Mouse (Mus musculus) forebrain, embryonic 12.5 days (tissue): ENCODE measurements around the gene Syde2. TPM values are rescaled to one million over a fixed set of nuclear protein-coding genes. Genes with fewer than 3 reads are reported as not detected.
"Not testable (repeated sequence)": the region's sequence is repeated elsewhere in the genome, so short reads cannot be mapped to it uniquely, and the experiment has no call there.

ENCODE experiments used
- ATAC-seq: fragments of 200-750 bp; cut with Nextera tagmentation; 2 replicates; pipeline ENCODE4 v1.8.0; 2017; ENCODE audit warnings: moderate TSS enrichment; ENCODE audit not compliant: low FRiP score
- H3K27ac ChIP-seq: fragments of 300-500 bp; sonication (generic); 2 replicates; pipeline ENCODE4 v1.5.1; 2016; ENCODE audit warnings: mild to moderate bottlenecking
- H3K27me3 ChIP-seq: fragments of 300-500 bp; sonication (generic); 2 replicates; pipeline ENCODE4 v1.6.1; 2016; ENCODE audit warnings: mild to moderate bottlenecking
- H3K36me3 ChIP-seq: fragments of 300-500 bp; sonication (generic); replicated peaks from 2 replicates; pipeline ENCODE4 v1.6.1; 2016; ENCODE audit warnings: mild to moderate bottlenecking
- H3K4me1 ChIP-seq: fragments of 300-500 bp; sonication (generic); 2 replicates; pipeline ENCODE4 v1.6.1; 2016
- H3K4me2 ChIP-seq: fragments of 300-500 bp; sonication (generic); 2 replicates; pipeline ENCODE4 v1.6.1; 2016; ENCODE audit warnings: mild to moderate bottlenecking, moderate library complexity
- H3K4me3 ChIP-seq: fragments of 300-500 bp; sonication (generic); replicated peaks from 2 replicates; pipeline ENCODE4 v1.5.1; 2016; ENCODE audit warnings: mild to moderate bottlenecking
- H3K9ac ChIP-seq: fragments of 300-500 bp; sonication (generic); 2 replicates; pipeline ENCODE4 v1.6.1; 2016; ENCODE audit warnings: mild to moderate bottlenecking
- H3K9me3 ChIP-seq: fragments of 300-500 bp; sonication (generic); 2 replicates; pipeline ENCODE4 v1.6.1; 2016
- WGBS: fragments of 180-500 bp; shearing (Covaris S2); methylation state at CpG from one replicate; pipeline ENCODE4 v1.1.7; 2016; 5-methylcytosine and 5-hydroxymethylcytosine counted together
- polyA plus RNA-seq: library from polyadenylated mRNA; unstranded; fragments of >200 nt; fragmentation: Nextera tagmentation; extraction: Ambion mirVana; gene quantifications from 2 replicates; pipeline ENCODE4 v1.2.1, GENCODE M21; 2016

The Syde2 gene
- polyA plus RNA-seq, 1 experiment from 2014 or later, result 1.5 TPM

GRCm38 (mm10) chr3:145951287-145952165 lies 36.1 kb upstream of the Syde2 start:
- Histone ChIP-seq H3K4me3 (no peak overlapping the region), H3K4me1 (peaks cover 5% of the 10 kb centered on the region), H3K27ac (no peak overlapping the region), H3K27me3 (peaks cover 22% of the 10 kb centered on the region), H3K36me3 (no peaks in the 10 kb centered on the region), H3K9ac (no peak overlapping the region), H3K9me3 (no peaks in the 10 kb centered on the region), H3K4me2 (no peak overlapping the region)
- no peak for ATAC-seq
- 79% methylated on average over 17 of the region's 17 CpGs for WGBS

GRCm38 (mm10) chr3:145952945-145953344 lies 34.7 kb upstream of the Syde2 start:
- Histone ChIP-seq H3K4me1 (peaks cover 5% of the 10 kb centered on the region), H3K4me2 (no peak overlapping the region), H3K36me3 (no peaks in the 10 kb centered on the region), H3K9me3 (0 out of 2 replicates have a peak, but pooled peaks cover under 1% of the 10 kb centered on the region), H3K27ac (no peak overlapping the region), H3K27me3 (peaks cover 22% of the 10 kb centered on the region), H3K4me3 (no peak overlapping the region), H3K9ac (no peak overlapping the region)
- no peak for ATAC-seq
- WGBS, result 92% methylated on average over 7 of the region's 7 CpGs

GRCm38 (mm10) chr3:145953411-145953810 lies 34.3 kb upstream of the Syde2 start:
- no peak overlapping the region for H3K27ac ChIP-seq
- WGBS, result 80% methylated on average over 2 of the region's 2 CpGs
- no peak overlapping the region for H3K4me2 ChIP-seq
- no peak for ATAC-seq
- H3K36me3 ChIP-seq, result no peaks in the 10 kb centered on the region
- peaks cover 5% of the 10 kb centered on the region for H3K4me1 ChIP-seq
- H3K4me3 ChIP-seq, result no peak overlapping the region
- 0 out of 2 replicates have a peak, but pooled peaks cover 5% of the 10 kb centered on the region for H3K9me3 ChIP-seq
- peaks cover 22% of the 10 kb centered on the region for H3K27me3 ChIP-seq
- H3K9ac ChIP-seq, result no peak overlapping the region

GRCm38 (mm10) chr3:145959824-145960223 lies 27.8 kb upstream of the Syde2 start:
- no peak overlapping the region for H3K9ac ChIP-seq
- no peak overlapping the region for H3K4me3 ChIP-seq
- 68% methylated on average over 1 of the region's 1 CpGs for WGBS
- H3K27ac ChIP-seq, result no peak overlapping the region
- peaks cover 31% of the 10 kb centered on the region for H3K27me3 ChIP-seq
- peaks cover 18% of the 10 kb centered on the region for H3K4me1 ChIP-seq
- 0 out of 2 replicates have a peak, but pooled peaks cover 6% of the 10 kb centered on the region for H3K9me3 ChIP-seq
- H3K4me2 ChIP-seq, result no peak overlapping the region
- no peak for ATAC-seq
- no peaks in the 10 kb centered on the region for H3K36me3 ChIP-seq

GRCm38 (mm10) chr3:145962411-145962810 lies 25.3 kb upstream of the Syde2 start:
- WGBS, result 19% methylated on average over 9 of the region's 9 CpGs
- peaks cover 37% of the 10 kb centered on the region for H3K27me3 ChIP-seq
- ATAC-seq, result no peak
- H3K9me3 ChIP-seq, result 0 out of 2 replicates have a peak, but pooled peaks cover 6% of the 10 kb centered on the region
- H3K4me2 ChIP-seq, result no peak overlapping the region
- no peak overlapping the region for H3K27ac ChIP-seq
- no peaks in the 10 kb centered on the region for H3K36me3 ChIP-seq
- peaks cover 18% of the 10 kb centered on the region for H3K4me1 ChIP-seq
- H3K4me3 ChIP-seq, result no peak overlapping the region
- no peak overlapping the region for H3K9ac ChIP-seq

- 0 out of 2 replicates have a peak, but pooled peaks have one; percentile 46 for ATAC-seq
- Histone ChIP-seq H3K9ac (no peak overlapping the region), H3K9me3 (0 out of 2 replicates have a peak, but pooled peaks cover 1% of the 10 kb centered on the region), H3K27me3 (peaks cover 37% of the 10 kb centered on the region), H3K4me2 (peak overlapping the region; percentile 45), H3K4me1 (peaks cover 18% of the 10 kb centered on the region), H3K36me3 (no peaks in the 10 kb centered on the region), H3K27ac (no peak overlapping the region), H3K4me3 (peak overlapping the region; percentile 16)
- WGBS, result 13% methylated on average over 31 of the region's 31 CpGs
These were observed 24.3 kb upstream of the Syde2 start for GRCm38 (mm10) chr3:145963101-145964017.

GRCm38 (mm10) chr3:145964018-145964387 lies 23.7 kb upstream of the Syde2 start:
- peaks cover 37% of the 10 kb centered on the region for H3K27me3 ChIP-seq
- peak overlapping the region; percentile 16 for H3K4me3 ChIP-seq
- H3K27ac ChIP-seq, result no peak overlapping the region
- peaks cover 18% of the 10 kb centered on the region for H3K4me1 ChIP-seq
- no peak overlapping the region for H3K9ac ChIP-seq
- 14% methylated on average over 10 of the region's 10 CpGs for WGBS
- peak; percentile 55; the same call in 1 of the 2 replicates for ATAC-seq
- H3K4me2 ChIP-seq, result peak overlapping the region; percentile 45
- no peaks in the 10 kb centered on the region for H3K36me3 ChIP-seq
- H3K9me3 ChIP-seq, result no peaks in the 10 kb centered on the region

GRCm38 (mm10) chr3:145964473-145964872 lies 23.2 kb upstream of the Syde2 start:
- no peaks in the 10 kb centered on the region for H3K36me3 ChIP-seq
- H3K9me3 ChIP-seq, result no peaks in the 10 kb centered on the region
- peaks cover 18% of the 10 kb centered on the region for H3K4me1 ChIP-seq
- no peak overlapping the region for H3K27ac ChIP-seq
- 11% methylated on average over 10 of the region's 10 CpGs for WGBS
- no peak overlapping the region for H3K4me3 ChIP-seq
- peak overlapping the region; percentile 45 for H3K4me2 ChIP-seq
- no peak overlapping the region for H3K9ac ChIP-seq
- 0 out of 2 replicates have a peak, but pooled peaks have one; percentile 30 for ATAC-seq
- peaks cover 37% of the 10 kb centered on the region for H3K27me3 ChIP-seq

GRCm38 (mm10) chr3:145965583-145965982 lies 22.1 kb upstream of the Syde2 start:
- H3K36me3 ChIP-seq, H3K4me3 ChIP-seq, H3K27ac ChIP-seq, H3K9ac ChIP-seq, H3K4me2 ChIP-seq, ATAC-seq, H3K9me3 ChIP-seq: not testable (repeated sequence)
- Histone ChIP-seq H3K4me1 (peaks cover 18% of the 10 kb centered on the region), H3K27me3 (peaks cover 37% of the 10 kb centered on the region)
- 77% methylated on average over 3 of the region's 3 CpGs for WGBS

- H3K27me3 ChIP-seq, result peaks cover 34% of the 10 kb centered on the region
- peaks cover 18% of the 10 kb centered on the region for H3K4me1 ChIP-seq
- H3K9me3 ChIP-seq, result no peaks in the 10 kb centered on the region
- H3K4me2 ChIP-seq, result no peak overlapping the region
- H3K36me3 ChIP-seq, result no peaks in the 10 kb centered on the region
- no peak overlapping the region for H3K9ac ChIP-seq
- no peak overlapping the region for H3K4me3 ChIP-seq
- ATAC-seq, result no peak
- H3K27ac ChIP-seq, result no peak overlapping the region
- 89% methylated on average over 5 of the region's 5 CpGs for WGBS
These were observed 20.9 kb upstream of the Syde2 start for GRCm38 (mm10) chr3:145966806-145967205.

- H3K27me3 ChIP-seq, result peaks cover 14% of the 10 kb centered on the region
- 55% methylated on average over 14 of the region's 14 CpGs for WGBS
These were observed 18.6 kb upstream of the Syde2 start for GRCm38 (mm10) chr3:145969031-145969501.

GRCm38 (mm10) chr3:145971501-145971900 lies 16.2 kb upstream of the Syde2 start:
- Histone ChIP-seq H3K4me1 (no peaks in the 10 kb centered on the region), H3K27me3 (0 out of 2 replicates have a peak, but pooled peaks cover 3% of the 10 kb centered on the region), H3K27ac (no peak overlapping the region), H3K4me3 (no peak overlapping the region), H3K9me3 (peaks cover 7% of the 10 kb centered on the region), H3K36me3 (no peaks in the 10 kb centered on the region), H3K9ac (no peak overlapping the region), H3K4me2 (no peak overlapping the region)
- no peak for ATAC-seq
- 63% methylated on average over 10 of the region's 10 CpGs for WGBS

More at GRCm38 (mm10) chr3:145969031-145969501, 18.6 kb upstream of the Syde2 start:
- H3K4me3 ChIP-seq, result no peak overlapping the region
- no peak overlapping the region for H3K9ac ChIP-seq
- H3K9me3 ChIP-seq, result peaks cover 3% of the 10 kb centered on the region
- peaks cover 6% of the 10 kb centered on the region for H3K4me1 ChIP-seq
- no peak for ATAC-seq
- no peak overlapping the region for H3K4me2 ChIP-seq
- no peak overlapping the region for H3K27ac ChIP-seq
- H3K36me3 ChIP-seq, result no peaks in the 10 kb centered on the region
